Mouse (Mus musculus) spleen, postnatal 10 days (tissue): Measurements from ENCODE around the gene Hsd17b13.
A peak's percentile ranks its signal among the peaks of the same experiment; 100 is the strongest.

Experiments
- DNase-seq, 2 experiments: peaks; one replicate each; pipeline ENCODE4 v3.0.0; 2021 to 2022; ENCODE audit warnings: low spot score in 2 of 2

The Hsd17b13 gene

GRCm38 (mm10) chr5:103923755-103924154 is 53.5 kb downstream of the Hsd17b13 start:
- DNase-seq = no peak

GRCm38 (mm10) chr5:103923101-103923500 is 54.1 kb downstream of the Hsd17b13 start:
- no peak for DNase-seq

GRCm38 (mm10) chr5:103922436-103922835 is 54.8 kb downstream of the Hsd17b13 start:
- DNase-seq = no peak

DNA sequence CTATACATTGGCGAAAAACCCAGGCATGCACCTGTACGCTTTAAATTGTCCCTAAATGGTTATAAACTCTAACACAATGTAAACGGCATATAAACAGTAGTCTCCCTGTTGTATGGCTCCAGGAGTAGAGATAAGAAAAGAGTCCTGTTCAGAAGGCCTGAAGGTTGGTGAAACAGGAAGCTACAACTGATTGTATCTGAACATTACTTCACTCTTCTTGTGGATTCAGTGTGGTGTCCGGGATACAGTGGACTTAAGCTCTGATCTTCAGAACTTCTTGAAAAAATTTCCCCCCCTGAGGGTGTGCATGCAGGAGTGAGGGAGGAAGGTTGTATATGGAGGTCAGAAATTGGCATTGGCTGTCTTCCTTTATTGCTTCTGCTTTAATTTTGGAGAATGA is 57.7 kb downstream of the Hsd17b13 start:
- DNase-seq = no peak

DNA sequence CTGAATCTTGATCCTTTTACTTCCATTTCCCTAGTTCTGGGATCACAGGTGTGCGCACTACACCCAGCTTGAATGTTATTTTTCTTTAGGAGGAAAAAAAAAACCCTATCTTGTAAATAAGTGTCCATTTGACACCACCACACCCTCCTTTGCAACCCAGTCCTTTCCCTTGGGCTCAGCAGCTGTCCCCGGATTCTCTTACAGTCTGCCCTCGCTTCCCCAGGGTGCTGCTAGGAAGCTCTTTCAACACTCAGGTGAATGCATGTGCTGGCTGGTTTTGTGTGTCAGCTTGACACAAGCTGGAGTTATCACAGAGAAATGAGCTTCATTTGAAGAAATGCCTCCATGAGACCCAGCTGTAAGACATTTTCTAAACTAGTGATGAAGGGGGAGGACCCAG is 59.0 kb downstream of the Hsd17b13 start:
- DNase-seq = no peak

GRCm38 (mm10) chr5:103917357-103917895 is 59.8 kb downstream of the Hsd17b13 start:
- no peak for DNase-seq

- no peak for DNase-seq
These were observed 60.4 kb downstream of the Hsd17b13 start for GRCm38 (mm10) chr5:103916595-103917356.

DNA sequence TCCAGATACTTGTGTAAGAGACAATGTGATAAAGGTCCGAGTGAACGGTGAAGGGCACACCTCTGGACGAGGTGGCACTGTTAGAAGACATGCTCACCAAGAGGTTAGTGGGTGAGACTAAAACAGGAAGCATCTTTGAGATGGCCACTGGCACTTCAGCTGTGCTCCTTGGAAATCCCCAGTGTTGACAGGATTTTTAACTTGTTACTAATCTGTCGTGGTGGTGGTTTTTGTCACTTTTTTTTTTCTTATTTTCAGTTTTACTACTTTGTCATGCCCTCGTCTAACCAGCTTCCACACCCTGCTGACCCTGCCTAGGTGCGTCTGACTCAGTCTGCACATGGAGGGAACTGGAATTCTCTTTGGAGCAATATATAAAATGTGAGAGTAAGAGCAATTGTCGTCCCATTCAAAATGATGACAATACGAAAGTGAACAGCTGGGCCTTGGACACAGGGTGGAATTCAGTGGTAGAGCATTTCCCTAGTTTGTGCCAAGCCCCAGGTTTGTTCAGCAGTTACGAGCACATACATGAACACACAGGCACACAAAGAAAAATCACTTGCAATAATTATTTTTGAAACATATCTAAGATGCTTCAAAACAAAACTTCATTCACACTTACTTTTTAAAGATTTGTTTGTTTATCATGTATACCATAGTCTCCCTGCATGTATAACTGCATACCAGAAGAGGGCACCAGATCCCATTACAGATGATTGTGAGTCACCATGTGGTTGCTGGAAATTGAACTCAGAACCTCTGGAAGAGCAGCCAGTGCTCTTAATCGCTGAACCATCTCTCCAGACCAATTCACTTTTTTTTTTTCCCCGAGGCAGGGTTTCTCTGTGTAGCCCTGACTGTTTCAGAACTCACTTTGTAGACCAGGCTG is 62.6 kb downstream of the Hsd17b13 start:
- no peak for DNase-seq

DNA sequence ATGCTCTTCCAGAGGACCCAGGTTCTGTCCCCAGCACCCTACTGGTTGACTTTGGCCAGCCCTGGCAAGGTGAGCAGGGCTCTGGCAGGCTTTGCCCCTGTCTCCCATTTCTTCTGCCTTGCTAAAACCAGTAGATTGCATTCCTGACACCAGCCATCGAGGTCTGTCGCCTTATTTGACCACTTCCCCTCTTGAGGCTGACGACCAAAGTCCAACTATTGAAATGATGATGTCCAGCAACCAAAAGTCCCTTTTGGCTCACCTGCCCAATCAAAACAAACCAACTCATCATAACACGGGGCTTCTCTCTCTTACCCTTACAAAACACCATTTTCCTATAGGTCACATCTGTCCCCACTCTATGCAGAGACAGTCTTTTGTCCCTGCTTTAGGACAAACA is 64.1 kb downstream of the Hsd17b13 start:
- no peak for DNase-seq

GRCm38 (mm10) chr5:103911555-103911954 is 65.7 kb downstream of the Hsd17b13 start:
- DNase-seq = no peak

GRCm38 (mm10) chr5:103910748-103911409 is 66.3 kb downstream of the Hsd17b13 start, which contains the start of gene Klhl8:
Gene Klhl8 (minus strand): TSS chr5:103911259.
- peak; percentile 64 to 86 for DNase-seq

DNA sequence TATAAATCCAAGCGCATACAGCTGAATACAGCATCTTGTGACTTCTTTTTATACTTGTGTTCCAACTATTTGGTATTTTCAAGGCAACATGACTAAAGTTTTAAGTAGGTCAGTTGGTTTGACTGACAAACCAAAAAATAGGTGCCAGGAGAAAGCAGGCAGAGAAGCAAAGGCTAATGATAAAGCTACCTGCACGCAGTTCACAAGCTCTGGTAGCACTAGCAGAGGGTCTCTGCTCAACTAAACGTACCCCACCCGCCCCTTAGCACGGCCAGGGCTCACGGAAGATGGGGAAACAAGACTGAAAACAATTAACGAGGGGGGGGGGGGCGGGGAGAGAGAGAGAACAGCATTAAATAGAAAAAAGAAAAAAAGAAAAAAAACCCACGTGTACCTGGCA is 67.1 kb downstream of the Hsd17b13 start:
- no peak for DNase-seq

GRCm38 (mm10) chr5:103909466-103909865 is 67.7 kb downstream of the Hsd17b13 start:
- no peak for DNase-seq

- no peak for DNase-seq
These were observed 68.4 kb downstream of the Hsd17b13 start for GRCm38 (mm10) chr5:103908851-103909250.

- no peak for DNase-seq
These were observed 69.4 kb downstream of the Hsd17b13 start for GRCm38 (mm10) chr5:103907844-103908243.

DNA sequence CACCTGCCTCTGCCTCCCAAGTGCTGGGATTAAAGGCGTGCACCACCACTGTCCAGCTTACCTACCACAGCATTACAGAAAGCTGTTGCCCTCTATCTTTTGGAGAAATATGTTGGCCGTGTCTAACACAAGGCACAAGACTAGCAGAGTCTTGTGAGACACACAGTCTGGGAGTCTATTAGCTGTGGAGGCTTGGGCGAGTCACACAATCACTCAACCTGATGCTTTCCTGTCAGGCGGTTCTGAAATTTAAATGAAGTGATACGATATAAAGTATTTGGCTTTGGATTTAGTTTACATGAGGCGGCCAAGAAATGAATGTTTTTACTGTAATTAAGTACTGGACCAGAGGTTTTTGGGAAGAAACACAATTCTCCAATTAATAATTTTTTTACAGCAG is 71.0 kb downstream of the Hsd17b13 start:
- DNase-seq = no peak
